Mouse (Mus musculus) heart, embryonic 10.5 days (tissue): ENCODE measurements around the gene Gm42674. TPM values are rescaled to one million over a fixed set of nuclear protein-coding genes. Genes with fewer than 3 reads are reported as not detected.

ENCODE experiments used
- DNase-seq: peaks from one replicate; pipeline ENCODE4 v3.0.0-alpha.2; 2017; ENCODE audit warnings: low spot score
- H3K27ac ChIP-seq: fragments of 300-500 bp; sonication (generic); 2 replicates; pipeline ENCODE4 v1.5.1; 2016; ENCODE audit warnings: mild to moderate bottlenecking
- H3K27me3 ChIP-seq: fragments of 300-500 bp; sonication (generic); 2 replicates; pipeline ENCODE4 v1.6.1; 2016; ENCODE audit warnings: mild to moderate bottlenecking; ENCODE audit not compliant: poor library complexity, insufficient read depth, severe bottlenecking
- H3K36me3 ChIP-seq: fragments of 300-500 bp; sonication (generic); 2 replicates; pipeline ENCODE4 v1.6.1; 2016; ENCODE audit warnings: mild to moderate bottlenecking, moderate library complexity
- H3K4me1 ChIP-seq: fragments of 300-500 bp; sonication (generic); 2 replicates; pipeline ENCODE4 v1.6.1; 2016; ENCODE audit warnings: mild to moderate bottlenecking
- H3K4me3 ChIP-seq: fragments of 300-500 bp; sonication (generic); 2 replicates; pipeline ENCODE4 v1.5.1; 2016; ENCODE audit warnings: mild to moderate bottlenecking, moderate library complexity
- H3K9me3 ChIP-seq: fragments of 300-500 bp; sonication (generic); 2 replicates; pipeline ENCODE4 v1.6.1; 2016; ENCODE audit warnings: mild to moderate bottlenecking, moderate library complexity
- WGBS: fragments of 180-500 bp; shearing (Covaris S2); methylation state at CpG from one replicate; pipeline ENCODE4 v1.1.7; 2016; 5-methylcytosine and 5-hydroxymethylcytosine counted together
- polyA plus RNA-seq: library from polyadenylated mRNA; unstranded; fragments of >200 nt; fragmentation: Nextera tagmentation; extraction: Ambion mirVana; gene quantifications from 2 replicates; pipeline ENCODE4 v1.2.1, GENCODE M21; 2016

Gm42674 gene
- polyA plus RNA-seq, 1 experiment from 2014 or later = not detected

- Histone ChIP-seq H3K27ac (0 out of 2 replicates have a peak overlapping the region, but pooled peaks have one; percentile 6), H3K36me3 (no peaks in the 10 kb centered on the region)
Measured at GRCm38 (mm10) chr3:90586016-90586643, 15.6 kb upstream of the Gm42674 start.

GRCm38 (mm10) chr3:90586906-90587305 is 14.8 kb upstream of the Gm42674 start:
- WGBS = 46% methylated on average over 10 of the region's 10 CpGs
- H3K27me3 ChIP-seq = no peaks in the 10 kb centered on the region
- H3K9me3 ChIP-seq = no peaks in the 10 kb centered on the region
- peaks cover 17% of the 10 kb centered on the region; the same call in 1 of the 2 replicates for H3K4me1 ChIP-seq
- H3K27ac ChIP-seq = peak overlapping the region; percentile 62
- H3K36me3 ChIP-seq = no peaks in the 10 kb centered on the region
- no peak overlapping the region for H3K4me3 ChIP-seq
- no peak for DNase-seq

More at GRCm38 (mm10) chr3:90586016-90586643, 15.6 kb upstream of the Gm42674 start:
- Histone ChIP-seq H3K4me1 (peaks cover 17% of the 10 kb centered on the region; the same call in 1 of the 2 replicates), H3K9me3 (no peaks in the 10 kb centered on the region), H3K4me3 (no peak overlapping the region), H3K27me3 (no peaks in the 10 kb centered on the region)
- no peak for DNase-seq
- 84% methylated on average over 15 of the region's 15 CpGs for WGBS

- 82% methylated on average over 14 of the region's 14 CpGs for WGBS
- Histone ChIP-seq H3K4me3 (no peak overlapping the region), H3K27me3 (no peaks in the 10 kb centered on the region), H3K4me1 (peaks cover 17% of the 10 kb centered on the region; the same call in 1 of the 2 replicates), H3K9me3 (no peaks in the 10 kb centered on the region), H3K36me3 (no peaks in the 10 kb centered on the region), H3K27ac (peak overlapping the region; percentile 62)
- DNase-seq = no peak
Measured at GRCm38 (mm10) chr3:90587361-90588101, 14.2 kb upstream of the Gm42674 start.

- Histone ChIP-seq H3K27ac (peak overlapping the region; percentile 64; the same call in 1 of the 2 replicates), H3K27me3 (no peaks in the 10 kb centered on the region), H3K9me3 (no peaks in the 10 kb centered on the region; the same call in 1 of the 2 replicates), H3K4me1 (peaks cover 7% of the 10 kb centered on the region; the same call in 1 of the 2 replicates), H3K4me3 (no peak overlapping the region), H3K36me3 (no peaks in the 10 kb centered on the region)
- 72% methylated on average over 6 of the region's 6 CpGs for WGBS
- no peak for DNase-seq
Measured at GRCm38 (mm10) chr3:90589390-90589789, 12.3 kb upstream of the Gm42674 start.

GRCm38 (mm10) chr3:90589947-90590346 is 11.8 kb upstream of the Gm42674 start, which contains the start of gene S100a2:
TSS of gene S100a2 (plus strand) at chr3:90590247.
- no peaks in the 10 kb centered on the region; the same call in 1 of the 2 replicates for H3K9me3 ChIP-seq
- DNase-seq = no peak
- 75% methylated on average over 8 of the region's 8 CpGs for WGBS
- H3K27ac ChIP-seq = peak within 1 kb of the TSS; percentile 64; the same call in 1 of the 2 replicates
- H3K4me3 ChIP-seq = no peak within 1 kb of the TSS
- peaks cover 7% of the 10 kb centered on the region; the same call in 1 of the 2 replicates for H3K4me1 ChIP-seq
- no peaks in the 10 kb centered on the region for H3K36me3 ChIP-seq
- no peaks in the 10 kb centered on the region for H3K27me3 ChIP-seq

- 67% methylated on average over 1 of the region's 1 CpGs for WGBS
- Histone ChIP-seq H3K27me3 (no peaks in the 10 kb centered on the region), H3K27ac (no peak overlapping the region), H3K9me3 (no peaks in the 10 kb centered on the region; the same call in 1 of the 2 replicates), H3K4me1 (no peaks in the 10 kb centered on the region), H3K4me3 (no peak overlapping the region), H3K36me3 (no peaks in the 10 kb centered on the region)
- peak; percentile 62 for DNase-seq
Measured at GRCm38 (mm10) chr3:90594466-90594865, 7.2 kb upstream of the Gm42674 start.

- H3K36me3 ChIP-seq = no peaks in the 10 kb centered on the region
- no peaks in the 10 kb centered on the region; the same call in 1 of the 2 replicates for H3K9me3 ChIP-seq
- 55% methylated on average over 5 of the region's 5 CpGs for WGBS
- H3K4me1 ChIP-seq = no peaks in the 10 kb centered on the region
- no peak overlapping the region for H3K4me3 ChIP-seq
- H3K27ac ChIP-seq = no peak overlapping the region
- no peaks in the 10 kb centered on the region for H3K27me3 ChIP-seq
- no peak for DNase-seq
Measured at GRCm38 (mm10) chr3:90595556-90595955, 6.1 kb upstream of the Gm42674 start.

- Histone ChIP-seq H3K4me1 (no peaks in the 10 kb centered on the region), H3K27ac (no peak overlapping the region), H3K36me3 (no peaks in the 10 kb centered on the region), H3K27me3 (no peaks in the 10 kb centered on the region), H3K4me3 (no peak overlapping the region), H3K9me3 (no peaks in the 10 kb centered on the region; the same call in 1 of the 2 replicates)
- peak; percentile 66 for DNase-seq
- WGBS = 84% methylated on average over 6 of the region's 6 CpGs
Measured at GRCm38 (mm10) chr3:90596810-90597209, 4.9 kb upstream of the Gm42674 start.

- H3K27me3 ChIP-seq = no peaks in the 10 kb centered on the region
- DNase-seq = no peak
- WGBS = 35% methylated on average over 6 of the region's 6 CpGs
- no peaks in the 10 kb centered on the region; the same call in 1 of the 2 replicates for H3K9me3 ChIP-seq
- H3K27ac ChIP-seq = no peak overlapping the region
- H3K36me3 ChIP-seq = no peaks in the 10 kb centered on the region
- no peak overlapping the region for H3K4me3 ChIP-seq
- no peaks in the 10 kb centered on the region for H3K4me1 ChIP-seq
Measured at GRCm38 (mm10) chr3:90597736-90598135, 4.0 kb upstream of the Gm42674 start.

GRCm38 (mm10) chr3:90598212-90598611 is 3.5 kb upstream of the Gm42674 start:
- Histone ChIP-seq H3K27ac (no peak overlapping the region), H3K4me3 (no peak overlapping the region), H3K36me3 (no peaks in the 10 kb centered on the region), H3K4me1 (0 out of 2 replicates have a peak, but pooled peaks cover under 1% of the 10 kb centered on the region), H3K27me3 (no peaks in the 10 kb centered on the region), H3K9me3 (no peaks in the 10 kb centered on the region; the same call in 1 of the 2 replicates)
- no peak for DNase-seq
- WGBS = 80% methylated on average over 4 of the region's 4 CpGs

GRCm38 (mm10) chr3:90599401-90599800 is 2.3 kb upstream of the Gm42674 start:
- no peak for DNase-seq
- Histone ChIP-seq H3K36me3 (no peaks in the 10 kb centered on the region), H3K4me3 (no peak overlapping the region), H3K4me1 (0 out of 2 replicates have a peak, but pooled peaks cover 5% of the 10 kb centered on the region), H3K9me3 (no peaks in the 10 kb centered on the region), H3K27ac (no peak overlapping the region), H3K27me3 (no peaks in the 10 kb centered on the region)
- WGBS = 78% methylated on average over 3 of the region's 3 CpGs

- Histone ChIP-seq H3K4me1 (0 out of 2 replicates have a peak, but pooled peaks cover 12% of the 10 kb centered on the region), H3K27ac (no peak overlapping the region), H3K4me3 (no peak overlapping the region), H3K27me3 (no peaks in the 10 kb centered on the region), H3K9me3 (no peaks in the 10 kb centered on the region), H3K36me3 (no peaks in the 10 kb centered on the region)
- peak; percentile 68 for DNase-seq
- 75% methylated on average over 6 of the region's 6 CpGs for WGBS
Measured at GRCm38 (mm10) chr3:90600036-90600435, 1.7 kb upstream of the Gm42674 start.
